Mouse (Mus musculus): ENCODE measurements around the gene Cast. TPM values are rescaled to one million over a fixed set of nuclear protein-coding genes. Genes with fewer than 3 reads are reported as not detected.

Gene Cast
- total RNA-seq, 2 experiments from 2014 or later = 64.0 to 139 TPM

DNA sequence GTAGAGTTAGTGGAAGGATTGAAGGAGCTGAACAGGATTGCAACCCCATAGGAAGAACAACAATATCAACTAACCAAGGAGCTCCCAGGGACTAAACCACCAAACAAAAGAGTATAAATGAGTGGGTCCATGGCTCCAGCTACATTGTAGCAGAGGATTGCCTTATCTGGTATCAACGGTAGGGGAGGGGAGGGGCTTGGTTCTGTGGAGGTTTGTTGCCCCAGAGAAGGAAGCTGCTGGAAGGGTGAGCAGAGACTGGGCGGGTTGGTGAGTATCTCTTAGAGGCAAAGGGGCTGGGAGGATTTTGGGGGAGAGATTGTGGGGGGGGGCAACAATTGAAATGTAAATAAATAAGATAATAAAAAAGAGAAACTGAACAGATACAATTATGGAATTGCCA is 89.6 kb downstream of the Cast start:
- no peak for ATAC-seq (replicated peaks; ENCODE audit: low FRiP score, poor library complexity, severe bottlenecking)

DNA sequence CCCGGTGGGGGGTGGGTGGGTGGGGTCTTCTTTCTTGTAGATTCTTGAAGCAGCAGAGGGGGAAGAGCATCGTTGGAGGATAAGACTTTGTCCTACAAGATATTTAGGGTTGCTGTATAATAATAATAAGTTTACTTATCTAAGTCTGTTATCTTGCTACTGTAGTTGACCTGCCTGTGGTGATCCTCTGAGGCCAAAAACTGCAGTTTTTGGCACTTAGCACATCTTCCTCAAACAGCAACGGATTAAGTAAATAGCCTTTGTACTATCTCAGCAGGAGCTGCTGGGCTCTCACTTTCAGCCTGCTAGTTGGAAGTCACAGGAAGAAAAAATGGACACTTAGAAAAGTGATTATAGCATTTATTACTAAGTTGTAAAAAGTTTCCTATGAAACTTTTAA is 112.4 kb downstream of the Cast start:
- no peak for ATAC-seq (replicated peaks; ENCODE audit: low FRiP score, poor library complexity, severe bottlenecking)

DNA sequence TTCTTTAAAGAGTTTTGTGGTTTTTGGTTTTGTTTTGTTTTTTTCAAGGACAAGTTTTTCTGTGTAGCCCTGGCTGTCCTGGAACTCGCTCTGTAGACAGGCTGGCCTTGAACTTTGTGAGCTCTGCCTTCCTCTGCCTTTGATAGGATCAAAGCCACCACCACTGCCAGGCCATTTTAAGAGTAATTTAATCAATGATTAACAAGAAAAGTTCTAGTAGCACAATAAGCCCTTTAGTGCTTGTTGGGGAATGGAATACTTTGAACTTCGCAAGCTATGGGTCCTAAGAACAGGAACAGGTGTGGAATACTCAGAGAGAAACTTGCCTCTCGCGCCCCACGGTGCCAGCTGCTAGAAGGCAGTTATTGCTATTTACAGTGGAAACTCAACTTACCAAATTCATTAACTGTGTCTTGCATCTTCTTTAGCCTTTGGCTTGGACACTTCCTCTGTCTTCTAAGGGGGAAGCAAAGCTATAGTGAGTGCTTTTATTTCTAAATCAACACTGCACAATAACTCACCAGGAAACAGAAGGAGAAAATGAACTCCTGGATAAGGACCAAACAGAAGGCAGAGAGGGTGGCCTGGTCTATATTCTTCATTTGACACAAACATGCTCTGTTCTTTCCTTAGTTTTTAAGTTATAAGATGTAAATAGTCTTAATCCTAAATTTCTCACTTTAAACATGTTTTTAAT is 113.0 kb downstream of the Cast start:
- ATAC-seq (replicated peaks; ENCODE audit: low FRiP score, poor library complexity, severe bottlenecking) = no peak

Other genes starting within 250 kb of the Cast start
- 19.2 and 26.5 TPM in 2 replicates for gene Erap1, start 169.2 kb downstream of the Cast start, total RNA-seq (2015; ENCODE audit: low replicate concordance)
- gene Erap1, start 169.2 kb downstream of the Cast start, total RNA-seq (2017; ENCODE audit: low replicate concordance) = 17.3 and 18.8 TPM in 2 replicates

All from erythroblast, adult 5-6 weeks (primary cell).